Mouse (Mus musculus): Measurements from ENCODE around the gene Ankrd54. TPM values are rescaled to one million over a fixed set of nuclear protein-coding genes. Genes with fewer than 3 reads are reported as not detected.
A peak's percentile ranks its signal among the peaks of the same experiment; 100 is the strongest.
"Not testable (repeated sequence)": the region's sequence is repeated elsewhere in the genome, so short reads cannot be mapped to it uniquely, and the experiment has no call there.

Gene Ankrd54
- polyA plus RNA-seq, 1 experiment: 36.1 TPM

GRCm38 (mm10) chr15:79018886-79019285 is 43.8 kb downstream of the Ankrd54 start:
- no peaks in the 10 kb centered on the region for H3K36me3 ChIP-seq (ENCODE audit: control insufficient read depth, insufficient read depth)
- H3K4me3 ChIP-seq: no peak overlapping the region
- no peak overlapping the region for H3ac ChIP-seq (ENCODE audit: control insufficient read depth, insufficient read length)
- TF ChIP-seq E2F4 (IDR thresholded peaks at IDR 0.05; ENCODE audit: insufficient read depth) (no peak), MYOG (IDR thresholded peaks at IDR 0.05; ENCODE audit: control insufficient read depth in 1 of 3, insufficient read depth in 1 of 3, insufficient read length in 2 of 3, low read depth in 2 of 3) (no peak), POLR2A (IDR thresholded peaks at IDR 0.05; ENCODE audit: insufficient read length, low read depth) (no peak), POLR2AphosphoS2 (IDR thresholded peaks at IDR 0.05; ENCODE audit: insufficient read length, low read depth) (no peak), REST (IDR thresholded peaks at IDR 0.05; ENCODE audit: insufficient read depth, insufficient read length) (no peak), SRF (IDR thresholded peaks at IDR 0.05; ENCODE audit: control insufficient read depth, insufficient read length, low read depth) (no peak), TCF12 (IDR thresholded peaks at IDR 0.05; ENCODE audit: insufficient read depth, poor library complexity, severe bottlenecking) (no peak), USF1 (IDR thresholded peaks at IDR 0.05; ENCODE audit: low read depth) (no peak), MYOD1 (IDR thresholded peaks at IDR 0.05; ENCODE audit: control insufficient read depth in 1 of 3, insufficient read length in 2 of 3, low read depth in 2 of 3) (no peak), CEBPB (IDR thresholded peaks at IDR 0.05; ENCODE audit: insufficient read depth, poor library complexity, severe bottlenecking) (no peak), TCF3 (IDR thresholded peaks at IDR 0.05; ENCODE audit: insufficient read length, low read depth) (no peak), MAX (IDR thresholded peaks at IDR 0.05; ENCODE audit: low read depth) (no peak)
- no peak overlapping the region for H3K4me2 ChIP-seq (ENCODE audit: low read depth)
- H3K27me3 ChIP-seq (ENCODE audit: control insufficient read depth, insufficient read depth, insufficient read length): peaks cover 28% of the 10 kb centered on the region
- H3K79me2 ChIP-seq (ENCODE audit: control insufficient read depth, insufficient read depth): no peaks in the 10 kb centered on the region

DNA sequence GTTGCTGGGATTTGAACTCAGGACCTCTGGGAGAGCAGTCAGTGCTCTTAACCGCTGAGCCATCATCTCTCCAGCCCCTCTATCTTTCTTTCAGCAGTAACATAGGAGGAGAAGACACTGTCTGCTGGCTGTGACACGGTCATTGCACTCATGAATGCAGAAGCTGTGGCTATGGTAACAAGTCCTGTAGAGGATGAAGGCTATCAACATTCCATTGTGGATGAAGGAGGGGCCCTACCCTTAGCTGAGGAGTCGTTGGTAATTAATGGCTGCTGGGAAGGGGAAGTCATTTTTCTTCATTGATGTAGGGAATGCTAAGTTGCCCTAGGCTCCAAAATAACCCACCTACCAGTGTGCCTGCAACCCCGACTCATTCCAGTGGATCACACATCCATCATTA is 44.5 kb downstream of the Ankrd54 start:
- Histone ChIP-seq H3K4me3 (no peak overlapping the region), H3K79me2 (ENCODE audit: control insufficient read depth, insufficient read depth) (no peaks in the 10 kb centered on the region), H3K27me3 (ENCODE audit: control insufficient read depth, insufficient read depth, insufficient read length) (peaks cover 23% of the 10 kb centered on the region), H3K4me2 (ENCODE audit: low read depth) (no peak overlapping the region), H3ac (ENCODE audit: control insufficient read depth, insufficient read length) (no peak overlapping the region), H3K36me3 (ENCODE audit: control insufficient read depth, insufficient read depth) (no peaks in the 10 kb centered on the region)
- no peak for TF ChIP-seq E2F4 (IDR thresholded peaks at IDR 0.05; ENCODE audit: insufficient read depth)
- no peak for TF ChIP-seq SRF (IDR thresholded peaks at IDR 0.05; ENCODE audit: control insufficient read depth, insufficient read length, low read depth)
- TF ChIP-seq USF1 (IDR thresholded peaks at IDR 0.05; ENCODE audit: low read depth): no peak
- no peak for TF ChIP-seq MAX (IDR thresholded peaks at IDR 0.05; ENCODE audit: low read depth)
- no peak for TF ChIP-seq TCF3 (IDR thresholded peaks at IDR 0.05; ENCODE audit: insufficient read length, low read depth)
- no peak for TF ChIP-seq CEBPB (IDR thresholded peaks at IDR 0.05; ENCODE audit: insufficient read depth, poor library complexity, severe bottlenecking)
- no peak for TF ChIP-seq REST (IDR thresholded peaks at IDR 0.05; ENCODE audit: insufficient read depth, insufficient read length)
- no peak for TF ChIP-seq POLR2AphosphoS2 (IDR thresholded peaks at IDR 0.05; ENCODE audit: insufficient read length, low read depth)
- TF ChIP-seq MYOG (IDR thresholded peaks at IDR 0.05; ENCODE audit: control insufficient read depth in 1 of 3, insufficient read depth in 1 of 3, insufficient read length in 2 of 3, low read depth in 2 of 3): no peak
- TF ChIP-seq MYOD1 (IDR thresholded peaks at IDR 0.05; ENCODE audit: control insufficient read depth in 1 of 3, insufficient read length in 2 of 3, low read depth in 2 of 3): no peak
- no peak for TF ChIP-seq POLR2A (IDR thresholded peaks at IDR 0.05; ENCODE audit: insufficient read length, low read depth)
- no peak for TF ChIP-seq TCF12 (IDR thresholded peaks at IDR 0.05; ENCODE audit: insufficient read depth, poor library complexity, severe bottlenecking)

DNA sequence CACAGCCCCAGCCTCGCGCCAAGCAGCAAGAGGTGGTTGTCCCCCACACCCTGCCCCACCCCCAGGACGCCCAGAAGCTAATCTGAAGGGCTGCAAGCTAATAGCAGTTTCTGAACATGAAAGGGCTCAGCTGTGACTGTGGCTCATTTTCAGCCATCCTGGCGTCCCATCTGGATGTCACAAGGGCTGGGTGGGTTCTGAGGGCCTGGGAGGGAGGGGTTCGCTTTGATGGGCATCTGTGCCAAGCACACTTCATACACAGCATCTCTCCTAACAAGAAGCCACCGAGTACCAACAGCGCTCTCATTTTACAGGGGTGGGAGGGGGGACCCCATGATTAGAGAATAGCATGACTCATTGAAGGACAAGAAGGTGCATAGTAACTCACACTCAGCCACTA is 49.3 kb downstream of the Ankrd54 start:
- Histone ChIP-seq H3K36me3 (ENCODE audit: control insufficient read depth, insufficient read depth) (no peaks in the 10 kb centered on the region), H3K4me3 (no peak overlapping the region), H3K4me2 (ENCODE audit: low read depth) (no peak overlapping the region), H3K27me3 (ENCODE audit: control insufficient read depth, insufficient read depth, insufficient read length) (peaks cover 6% of the 10 kb centered on the region), H3K79me2 (ENCODE audit: control insufficient read depth, insufficient read depth) (no peaks in the 10 kb centered on the region), H3ac (ENCODE audit: control insufficient read depth, insufficient read length) (no peak overlapping the region)
- TF ChIP-seq CEBPB (IDR thresholded peaks at IDR 0.05; ENCODE audit: insufficient read depth, poor library complexity, severe bottlenecking) (no peak), REST (IDR thresholded peaks at IDR 0.05; ENCODE audit: insufficient read depth, insufficient read length) (no peak), POLR2A (IDR thresholded peaks at IDR 0.05; ENCODE audit: insufficient read length, low read depth) (no peak), TCF12 (IDR thresholded peaks at IDR 0.05; ENCODE audit: insufficient read depth, poor library complexity, severe bottlenecking) (no peak), SRF (IDR thresholded peaks at IDR 0.05; ENCODE audit: control insufficient read depth, insufficient read length, low read depth) (no peak), POLR2AphosphoS2 (IDR thresholded peaks at IDR 0.05; ENCODE audit: insufficient read length, low read depth) (no peak)

DNA sequence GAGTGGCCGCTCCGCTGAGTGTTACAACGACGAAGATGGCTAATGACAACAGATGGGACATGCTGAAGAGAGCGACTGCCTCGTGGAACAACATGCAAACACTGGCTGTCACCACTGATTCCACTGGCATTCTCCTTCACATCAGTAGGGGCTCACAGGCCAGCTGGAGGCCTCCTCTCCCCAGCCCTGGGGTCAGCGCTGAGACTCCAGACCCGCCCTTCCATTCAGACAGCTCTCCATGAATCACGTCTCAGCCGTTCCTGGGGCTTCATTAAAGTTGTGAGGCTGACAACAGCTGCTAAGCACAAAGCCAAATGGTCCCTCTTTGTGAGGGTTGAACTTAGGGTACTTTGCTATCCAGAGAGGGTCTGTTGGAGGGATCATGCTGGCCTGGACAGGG is 51.1 kb downstream of the Ankrd54 start:
- Histone ChIP-seq H3K4me2 (ENCODE audit: low read depth) (no peak overlapping the region), H3K4me3 (no peak overlapping the region), H3K27me3 (ENCODE audit: control insufficient read depth, insufficient read depth, insufficient read length) (peaks cover 6% of the 10 kb centered on the region), H3K79me2 (ENCODE audit: control insufficient read depth, insufficient read depth) (no peaks in the 10 kb centered on the region), H3ac (ENCODE audit: control insufficient read depth, insufficient read length) (no peak overlapping the region), H3K36me3 (ENCODE audit: control insufficient read depth, insufficient read depth) (no peaks in the 10 kb centered on the region)
- TF ChIP-seq MYOG (IDR thresholded peaks at IDR 0.05; ENCODE audit: control insufficient read depth in 1 of 3, insufficient read depth in 1 of 3, insufficient read length in 2 of 3, low read depth in 2 of 3) (peak in 2 of 3 experiments; percentile 6 to 13), TCF3 (IDR thresholded peaks at IDR 0.05; ENCODE audit: insufficient read length, low read depth) (no peak), CEBPB (IDR thresholded peaks at IDR 0.05; ENCODE audit: insufficient read depth, poor library complexity, severe bottlenecking) (no peak), SRF (IDR thresholded peaks at IDR 0.05; ENCODE audit: control insufficient read depth, insufficient read length, low read depth) (no peak), MYOD1 (IDR thresholded peaks at IDR 0.05; ENCODE audit: control insufficient read depth in 1 of 3, insufficient read length in 2 of 3, low read depth in 2 of 3) (peak in 1 of 3 experiments; percentile 47), TCF12 (IDR thresholded peaks at IDR 0.05; ENCODE audit: insufficient read depth, poor library complexity, severe bottlenecking) (no peak)

- Histone ChIP-seq H3K36me3 (ENCODE audit: control insufficient read depth, insufficient read depth) (no peaks in the 10 kb centered on the region), H3ac (ENCODE audit: control insufficient read depth, insufficient read length) (no peak overlapping the region), H3K27me3 (ENCODE audit: control insufficient read depth, insufficient read depth, insufficient read length) (peaks cover 4% of the 10 kb centered on the region), H3K4me3 (no peak overlapping the region), H3K79me2 (ENCODE audit: control insufficient read depth, insufficient read depth) (no peaks in the 10 kb centered on the region), H3K4me2 (ENCODE audit: low read depth) (no peak overlapping the region)
- TF ChIP-seq POLR2AphosphoS2 (IDR thresholded peaks at IDR 0.05; ENCODE audit: insufficient read length, low read depth) (no peak), MYOD1 (IDR thresholded peaks at IDR 0.05; ENCODE audit: control insufficient read depth in 1 of 3, insufficient read length in 2 of 3, low read depth in 2 of 3) (peak in 1 of 3 experiments; percentile 18), REST (IDR thresholded peaks at IDR 0.05; ENCODE audit: insufficient read depth, insufficient read length) (no peak), SRF (IDR thresholded peaks at IDR 0.05; ENCODE audit: control insufficient read depth, insufficient read length, low read depth) (no peak), MAX (IDR thresholded peaks at IDR 0.05; ENCODE audit: low read depth) (no peak), TCF3 (IDR thresholded peaks at IDR 0.05; ENCODE audit: insufficient read length, low read depth) (no peak), POLR2A (IDR thresholded peaks at IDR 0.05; ENCODE audit: insufficient read length, low read depth) (no peak)
These were observed 53.0 kb downstream of the Ankrd54 start for GRCm38 (mm10) chr15:79009734-79010133.

GRCm38 (mm10) chr15:79007836-79008235 is 54.9 kb downstream of the Ankrd54 start:
- not testable (repeated sequence) for H3K36me3 ChIP-seq (ENCODE audit: control insufficient read depth, insufficient read depth); H3K27me3 ChIP-seq (ENCODE audit: control insufficient read depth, insufficient read depth, insufficient read length); H3K4me3 ChIP-seq; H3K79me2 ChIP-seq (ENCODE audit: control insufficient read depth, insufficient read depth); H3K4me2 ChIP-seq (ENCODE audit: low read depth); H3ac ChIP-seq (ENCODE audit: control insufficient read depth, insufficient read length)

Data from myocyte (in vitro differentiated cells).